Mouse (Mus musculus) left cerebral cortex, postnatal 36 days (tissue): ENCODE measurements around the gene Cep290. TPM values are rescaled to one million over a fixed set of nuclear protein-coding genes. Genes with fewer than 3 reads are reported as not detected.

Experiments
- DNase-seq, 2 experiments: peaks; one replicate each; pipeline ENCODE4 v3.0.0; 2021 to 2022; ENCODE audit warnings: low spot score in 2 of 2, mixed read lengths in 1 of 2
- intact Hi-C: fragments of 180-260 bp; cut with DNase I; formaldehyde crosslinking; loops from one replicate; pipeline ENCODE4 v1.15.1; 2025
- total RNA-seq, 2 experiments: library from RNA; stranded (reverse); gene quantifications; 2 replicates each; pipeline ENCODE4 v1.2.3; 2021

Gene Cep290
- total RNA-seq, 2 experiments from 2014 or later, result 14.0 to 16.4 TPM

DNA sequence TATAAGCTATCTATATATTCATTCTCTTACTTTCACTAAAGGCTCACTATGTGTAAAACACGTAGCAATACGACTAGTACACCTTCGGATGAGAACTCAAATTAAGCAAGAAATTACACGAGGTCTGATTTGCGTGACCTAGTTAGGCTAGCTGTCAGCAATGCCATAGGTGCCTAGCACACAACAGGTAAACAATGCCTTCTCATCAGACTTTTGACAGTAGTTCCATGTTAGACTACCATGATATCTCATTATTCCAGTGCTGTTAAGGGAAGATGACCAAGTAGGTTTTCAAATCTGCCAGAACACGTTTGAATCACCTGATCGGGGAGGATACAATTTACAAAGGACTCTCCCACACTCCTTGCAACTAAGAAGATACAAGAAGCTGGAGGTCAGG lies 101.2 kb downstream of the Cep290 start:
- intact Hi-C loops, result no loop called here
- no peak for DNase-seq

- intact Hi-C loops, result no loop called here
- peak; percentile 89 to 90 for DNase-seq
Observed at GRCm38 (mm10) chr10:100588932-100589388, 101.6 kb downstream of the Cep290 start.

GRCm38 (mm10) chr10:100590323-100590722 lies 103.0 kb downstream of the Cep290 start, which contains the start of the genes 4930430F08Rik and 1700017N19Rik:
TSS of gene 4930430F08Rik (minus strand) at chr10:100590423.
TSS of gene 1700017N19Rik (plus strand) at chr10:100590484.
- no peak for DNase-seq
- intact Hi-C loops, result no loop called here

- intact Hi-C loops, result no loop called here
- DNase-seq, result no peak
Observed at GRCm38 (mm10) chr10:100598339-100598738, 111.0 kb downstream of the Cep290 start.

- no peak for DNase-seq
- intact Hi-C loops, result no loop called here
Observed at GRCm38 (mm10) chr10:100603511-100603910, 116.2 kb downstream of the Cep290 start.

- intact Hi-C loops, result no loop called here
- DNase-seq, result no peak
Observed at GRCm38 (mm10) chr10:100604254-100604653, 116.9 kb downstream of the Cep290 start.

GRCm38 (mm10) chr10:100617233-100617903 lies 130.0 kb downstream of the Cep290 start:
- intact Hi-C loops, result no loop called here
- no peak for DNase-seq

DNA sequence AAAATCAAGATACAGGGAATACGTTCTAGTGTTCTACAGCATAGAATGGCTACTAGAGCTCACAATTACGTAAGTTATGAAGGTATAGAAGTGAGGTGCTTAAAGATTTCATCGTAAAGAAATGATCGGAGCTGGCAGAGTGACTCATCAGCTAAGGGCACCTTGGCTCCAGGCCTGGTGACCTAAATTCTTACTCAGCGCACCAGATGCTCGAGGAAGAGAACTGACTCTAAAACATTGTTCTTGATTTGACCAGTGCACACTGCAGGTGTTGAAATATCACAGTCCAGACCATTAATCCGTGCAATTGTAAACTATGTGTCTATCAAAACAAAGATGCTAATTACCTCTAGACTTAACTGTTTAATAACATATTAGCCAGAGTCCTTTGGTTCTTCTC lies 132.1 kb downstream of the Cep290 start:
- DNase-seq, result no peak

GRCm38 (mm10) chr10:100620040-100620439 lies 132.7 kb downstream of the Cep290 start:
- no peak for DNase-seq
- intact Hi-C loops, result loop anchor here (10.0 kb wide), 1 partner anchor 1535 kb away; no protein-coding TSS in a partner anchor

More for the DNA sequence above, 132.1 kb downstream of the Cep290 start:
- intact Hi-C loops, result no loop called here

- no peak for DNase-seq
- intact Hi-C loops, result loop anchor here (10.0 kb wide), 1 partner anchor 1532 kb away; no protein-coding TSS in a partner anchor
Observed at GRCm38 (mm10) chr10:100622494-100622893, 135.1 kb downstream of the Cep290 start.

Other genes starting within 250 kb of the Cep290 start
- gene Gm4301, start 151.9 kb upstream of the Cep290 start, total RNA-seq, result not detected
- not detected for gene Gm4302, start 146.7 kb upstream of the Cep290 start, total RNA-seq
- gene Gm4303, start 141.6 kb upstream of the Cep290 start, total RNA-seq, result not detected
- gene Gm4305, start 136.5 kb upstream of the Cep290 start, total RNA-seq, result not detected
- gene Gm4307, start 126.2 kb upstream of the Cep290 start, total RNA-seq, result not detected
- not detected for gene Gm4312, start 105.0 kb upstream of the Cep290 start, total RNA-seq
- gene Tmtc3, start 208 bp upstream of the Cep290 start, total RNA-seq, result 10 to 100 TPM; 11.0 to 14.5 TPM
- 10 to 100 TPM; 19.0 to 20.8 TPM for gene 4930430F08Rik, start 102.9 kb downstream of the Cep290 start, total RNA-seq
- not detected for gene 1700017N19Rik, start 102.9 kb downstream of the Cep290 start, total RNA-seq